Mouse (Mus musculus) embryonic facial prominence, embryonic 11.5 days (tissue): ENCODE results near the gene Camkmt. TPM values are rescaled to one million over a fixed set of nuclear protein-coding genes. Genes with fewer than 3 reads are reported as not detected.

ENCODE experiments used
- ATAC-seq: fragments of 200-750 bp; cut with Nextera tagmentation; replicated peaks from 2 replicates; pipeline ENCODE4 v1.8.0; 2017; ENCODE audit warnings: low read depth; ENCODE audit not compliant: insufficient number of reproducible peaks, low FRiP score, low TSS enrichment
- DNase-seq: peaks from one replicate; pipeline ENCODE4 v3.0.0-alpha.2; 2015; ENCODE audit warnings: low spot score
- H3K27ac ChIP-seq: fragments of 300-500 bp; sonication (generic); replicated peaks from 2 replicates; pipeline ENCODE4 v1.5.1; 2014; ENCODE audit warnings: mild to moderate bottlenecking, low read depth, low read length, control low read depth
- H3K27me3 ChIP-seq: fragments of 300-500 bp; sonication (generic); 2 replicates; pipeline ENCODE4 v1.6.1; 2014; ENCODE audit warnings: mild to moderate bottlenecking, low read length, moderate library complexity, mixed read lengths; ENCODE audit not compliant: control insufficient read depth, insufficient read depth
- H3K36me3 ChIP-seq: fragments of 300-500 bp; sonication (generic); replicated peaks from 2 replicates; pipeline ENCODE4 v1.6.1; 2014; ENCODE audit warnings: low read depth, mild to moderate bottlenecking, low read length, moderate library complexity, mixed read lengths; ENCODE audit not compliant: control insufficient read depth, insufficient read depth
- H3K4me1 ChIP-seq: fragments of 300-500 bp; sonication (generic); 2 replicates; pipeline ENCODE4 v1.6.1; 2014; ENCODE audit warnings: low read length, mixed read lengths; ENCODE audit not compliant: control insufficient read depth, insufficient read depth
- H3K4me2 ChIP-seq: fragments of 300-500 bp; sonication (generic); 2 replicates; pipeline ENCODE4 v1.6.1; 2014; ENCODE audit warnings: low read depth, mild to moderate bottlenecking, control low read depth, low read length, moderate library complexity
- H3K4me3 ChIP-seq: fragments of 300-500 bp; sonication (generic); 2 replicates; pipeline ENCODE4 v1.5.1; 2014; ENCODE audit warnings: low read depth, low read length, control low read depth
- H3K9ac ChIP-seq: fragments of 300-500 bp; sonication (generic); replicated peaks from 2 replicates; pipeline ENCODE4 v1.6.1; 2014; ENCODE audit warnings: mild to moderate bottlenecking, control low read depth, low read length
- H3K9me3 ChIP-seq: fragments of 300-500 bp; sonication (generic); replicated peaks from 2 replicates; pipeline ENCODE4 v1.6.1; 2016; ENCODE audit warnings: mild to moderate bottlenecking, low read length, inconsistent platforms, mixed read lengths; ENCODE audit not compliant: control insufficient read depth
- WGBS: fragments of 180-500 bp; shearing (Covaris S2); extraction: QIAGEN DNeasy Blood & Tissue Kit; methylation state at CpG from one replicate; pipeline ENCODE4 v1.1.7; 2014; 5-methylcytosine and 5-hydroxymethylcytosine counted together
- polyA plus RNA-seq: library from polyadenylated mRNA; unstranded; fragments of >200 nt; fragmentation: Nextera tagmentation; extraction: Ambion mirVana; gene quantifications from 2 replicates; pipeline ENCODE4 v1.2.1, GENCODE M21; 2014

Camkmt gene
- polyA plus RNA-seq, 1 experiment from 2014 or later = 16.8 TPM

DNA sequence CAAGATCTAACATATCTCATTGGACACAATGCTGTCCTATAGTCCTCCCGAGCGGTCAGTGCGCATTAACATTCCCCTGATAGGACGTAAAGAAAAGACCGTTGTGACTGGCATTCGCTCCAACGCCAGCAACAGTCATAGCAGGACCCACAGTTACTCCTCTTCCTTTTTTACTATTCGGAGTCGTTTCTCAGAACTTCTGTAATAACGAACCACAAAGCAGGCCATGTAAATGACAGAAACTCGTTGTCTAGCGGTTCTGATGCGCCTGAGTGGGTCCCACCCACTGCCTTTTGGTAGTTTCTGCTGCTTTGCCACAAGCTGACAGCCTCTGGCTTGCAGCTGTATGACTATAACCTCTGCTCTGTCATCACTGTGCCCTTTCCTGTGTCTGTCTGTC, 253.1 kb downstream of the Camkmt start:
- no peak overlapping the region for H3K4me2 ChIP-seq
- 81% methylated on average over 13 of the region's 13 CpGs for WGBS
- H3K27ac ChIP-seq = no peak overlapping the region
- H3K4me3 ChIP-seq = no peak overlapping the region
- H3K27me3 ChIP-seq = no peaks in the 10 kb centered on the region
- ATAC-seq = no peak
- no peak for DNase-seq
- H3K36me3 ChIP-seq = no peaks in the 10 kb centered on the region
- H3K4me1 ChIP-seq = no peaks in the 10 kb centered on the region
- no peaks in the 10 kb centered on the region for H3K9me3 ChIP-seq
- H3K9ac ChIP-seq = no peak overlapping the region

DNA sequence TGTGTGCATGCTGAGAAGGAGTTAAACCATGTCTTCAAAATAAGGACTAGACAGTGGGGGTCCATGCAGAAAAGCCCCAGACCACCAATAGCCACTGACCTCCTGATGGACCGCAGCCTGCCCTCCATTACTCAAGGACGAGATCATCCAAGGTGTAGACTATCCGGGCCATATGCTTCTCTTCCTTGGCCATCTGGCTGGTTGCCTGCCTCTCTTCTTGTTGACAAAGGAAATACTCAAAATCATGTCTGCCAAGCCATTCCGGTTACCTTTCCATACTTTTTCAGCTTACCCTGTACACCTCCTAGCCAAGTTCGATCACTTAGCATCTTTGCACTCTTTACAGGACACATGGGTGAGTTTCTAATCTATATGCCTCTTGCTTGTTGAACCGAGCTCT, 256.3 kb downstream of the Camkmt start:
- no peak overlapping the region for H3K9ac ChIP-seq
- no peaks in the 10 kb centered on the region for H3K36me3 ChIP-seq
- no peak for DNase-seq
- no peaks in the 10 kb centered on the region for H3K27me3 ChIP-seq
- no peaks in the 10 kb centered on the region for H3K4me1 ChIP-seq
- H3K4me2 ChIP-seq = no peak overlapping the region
- no peak overlapping the region for H3K27ac ChIP-seq
- WGBS = 86% methylated on average over 6 of the region's 6 CpGs
- H3K4me3 ChIP-seq = no peak overlapping the region
- ATAC-seq = no peak
- H3K9me3 ChIP-seq = no peaks in the 10 kb centered on the region

DNA sequence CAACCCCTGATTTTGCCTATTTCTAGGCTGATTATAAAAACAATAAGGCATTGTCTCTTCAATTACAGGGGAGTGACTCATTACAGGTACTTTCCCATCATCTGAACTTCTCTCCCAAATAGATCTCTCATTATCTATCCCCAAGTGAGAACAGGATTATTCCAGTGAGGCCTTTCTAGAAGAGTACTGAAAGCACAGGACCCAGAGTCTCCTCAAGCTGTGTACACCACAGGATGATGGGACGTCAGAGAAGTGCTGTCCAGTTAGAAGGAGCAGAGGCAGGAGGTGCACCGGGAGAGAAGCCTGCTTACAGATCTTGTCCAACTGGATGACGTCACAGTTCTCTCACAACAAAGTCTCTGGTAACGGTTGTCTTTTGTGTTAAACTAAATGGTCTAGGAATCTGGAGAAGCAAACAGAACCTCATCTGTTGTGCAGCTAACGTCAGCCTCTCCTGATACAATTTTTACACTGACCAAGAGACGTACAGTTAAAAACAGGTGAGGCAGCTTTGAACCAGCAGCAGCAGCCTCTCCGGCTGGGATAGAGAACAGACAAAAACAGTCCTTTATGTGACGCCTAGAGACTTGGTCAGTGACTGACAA, 259.1 kb downstream of the Camkmt start:
- ATAC-seq (no peak), DNase-seq (no peak)
- no peak overlapping the region for H3K4me3 ChIP-seq
- H3K27me3 ChIP-seq = no peaks in the 10 kb centered on the region
- no peaks in the 10 kb centered on the region for H3K4me1 ChIP-seq
- 56% methylated on average over 8 of the region's 8 CpGs for WGBS
- H3K4me2 ChIP-seq = no peak overlapping the region
- no peaks in the 10 kb centered on the region for H3K9me3 ChIP-seq
- no peak overlapping the region for H3K27ac ChIP-seq
- no peaks in the 10 kb centered on the region for H3K36me3 ChIP-seq
- H3K9ac ChIP-seq = no peak overlapping the region

DNA sequence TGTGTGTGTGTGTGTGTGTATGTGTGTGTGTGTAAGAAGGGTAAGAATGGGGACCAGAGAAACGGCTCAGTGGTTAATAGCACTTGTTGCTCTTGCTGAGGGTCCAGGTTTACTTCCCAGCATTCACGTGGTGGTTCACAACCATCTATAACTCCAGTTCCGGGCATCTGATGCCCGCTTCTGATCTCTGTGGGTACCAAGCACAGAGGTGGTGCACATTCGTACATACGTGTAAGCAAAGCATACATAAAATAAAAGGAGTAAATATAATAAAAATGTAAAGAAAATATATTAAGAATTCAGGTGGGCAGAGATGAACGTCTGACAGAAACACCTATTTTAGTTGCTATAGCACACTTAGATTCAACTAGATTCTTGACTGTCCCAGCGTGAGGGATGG, 260.9 kb downstream of the Camkmt start:
- no peak overlapping the region for H3K27ac ChIP-seq
- no peak for ATAC-seq
- no peaks in the 10 kb centered on the region for H3K27me3 ChIP-seq
- H3K4me1 ChIP-seq = no peaks in the 10 kb centered on the region
- DNase-seq = no peak
- H3K36me3 ChIP-seq = no peaks in the 10 kb centered on the region
- H3K9me3 ChIP-seq = no peaks in the 10 kb centered on the region
- H3K4me3 ChIP-seq = no peak overlapping the region
- H3K4me2 ChIP-seq = no peak overlapping the region
- WGBS = 87% methylated on average over 8 of the region's 8 CpGs
- no peak overlapping the region for H3K9ac ChIP-seq

GRCm38 (mm10) chr17:85352731-85353130, 262.4 kb downstream of the Camkmt start:
- ATAC-seq (no peak), DNase-seq (no peak)
- Histone ChIP-seq H3K27ac (no peak overlapping the region), H3K36me3 (no peaks in the 10 kb centered on the region), H3K4me2 (no peak overlapping the region), H3K9me3 (no peaks in the 10 kb centered on the region), H3K4me3 (no peak overlapping the region), H3K27me3 (no peaks in the 10 kb centered on the region), H3K9ac (no peak overlapping the region), H3K4me1 (no peaks in the 10 kb centered on the region)
- 81% methylated on average over 7 of the region's 7 CpGs for WGBS

DNA sequence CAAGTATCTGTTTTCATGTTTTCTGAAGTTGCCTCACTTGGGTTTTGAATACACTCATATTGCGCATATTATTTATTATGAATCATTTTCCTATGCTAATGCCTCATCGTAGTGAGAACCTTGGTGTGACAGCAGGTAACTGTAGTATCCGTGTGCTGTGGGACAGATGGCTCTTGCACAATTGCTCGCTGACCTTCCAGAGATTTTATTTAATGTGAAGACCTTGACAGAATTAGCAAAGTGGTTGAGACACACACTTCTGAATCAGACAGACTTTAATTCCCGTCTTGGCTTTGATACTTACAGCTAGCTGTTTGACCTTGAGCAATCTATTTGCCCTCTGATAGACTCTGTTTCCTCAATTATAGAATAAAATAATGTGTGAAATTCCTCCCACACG, 262.8 kb downstream of the Camkmt start:
- Histone ChIP-seq H3K9me3 (no peaks in the 10 kb centered on the region), H3K4me2 (no peak overlapping the region), H3K4me3 (no peak overlapping the region), H3K27ac (no peak overlapping the region), H3K27me3 (no peaks in the 10 kb centered on the region), H3K4me1 (no peaks in the 10 kb centered on the region), H3K36me3 (no peaks in the 10 kb centered on the region), H3K9ac (no peak overlapping the region)
- ATAC-seq (no peak), DNase-seq (no peak)
- 85% methylated on average over 6 of the region's 6 CpGs for WGBS

- H3K36me3 ChIP-seq = no peaks in the 10 kb centered on the region
- WGBS = 89% methylated on average over 10 of the region's 10 CpGs
- H3K9ac ChIP-seq = no peak overlapping the region
- no peak overlapping the region for H3K4me3 ChIP-seq
- DNase-seq (no peak), ATAC-seq (no peak)
- H3K27ac ChIP-seq = no peak overlapping the region
- no peaks in the 10 kb centered on the region for H3K9me3 ChIP-seq
- no peak overlapping the region for H3K4me2 ChIP-seq
- no peaks in the 10 kb centered on the region for H3K4me1 ChIP-seq
- H3K27me3 ChIP-seq = no peaks in the 10 kb centered on the region
These were observed 263.3 kb downstream of the Camkmt start for GRCm38 (mm10) chr17:85353636-85354035.

- WGBS = 91% methylated on average over 9 of the region's 9 CpGs
These were observed 265.0 kb downstream of the Camkmt start for GRCm38 (mm10) chr17:85355356-85355755.

More at GRCm38 (mm10) chr17:85355356-85355755, 265.0 kb downstream of the Camkmt start:
- Histone ChIP-seq H3K4me2 (no peak overlapping the region), H3K4me1 (no peaks in the 10 kb centered on the region), H3K36me3 (no peaks in the 10 kb centered on the region), H3K27me3 (no peaks in the 10 kb centered on the region), H3K9ac (no peak overlapping the region), H3K9me3 (no peaks in the 10 kb centered on the region), H3K4me3 (no peak overlapping the region), H3K27ac (no peak overlapping the region)
- ATAC-seq = no peak
- DNase-seq = no peak
